Mouse (Mus musculus): ENCODE measurements around the gene Aunip. TPM values are rescaled to one million over a fixed set of nuclear protein-coding genes. Genes with fewer than 3 reads are reported as not detected.

Gene Aunip
- polyA plus RNA-seq, 1 experiment from 2014 or later = 18.7 TPM

GRCm38 (mm10) chr4:134546814-134547705, 36.3 kb downstream of the Aunip start:
- WGBS = 52% methylated on average over 9 of the region's 9 CpGs
- H3K4me1 ChIP-seq = peaks cover 35% of the 10 kb centered on the region
- no peak overlapping the region for H3K9ac ChIP-seq
- no peaks in the 10 kb centered on the region for H3K27me3 ChIP-seq
- ATAC-seq (ENCODE audit: borderline replicate concordance, extremely low read depth, low FRiP score, low TSS enrichment) = no peak
- H3K4me2 ChIP-seq = peak overlapping the region; percentile 20; the same call in 1 of the 2 replicates
- peaks cover 49% of the 10 kb centered on the region for H3K36me3 ChIP-seq
- no peaks in the 10 kb centered on the region for H3K9me3 ChIP-seq
- H3K4me3 ChIP-seq = no peak overlapping the region
- peak overlapping the region; percentile 74 for H3K27ac ChIP-seq

DNA sequence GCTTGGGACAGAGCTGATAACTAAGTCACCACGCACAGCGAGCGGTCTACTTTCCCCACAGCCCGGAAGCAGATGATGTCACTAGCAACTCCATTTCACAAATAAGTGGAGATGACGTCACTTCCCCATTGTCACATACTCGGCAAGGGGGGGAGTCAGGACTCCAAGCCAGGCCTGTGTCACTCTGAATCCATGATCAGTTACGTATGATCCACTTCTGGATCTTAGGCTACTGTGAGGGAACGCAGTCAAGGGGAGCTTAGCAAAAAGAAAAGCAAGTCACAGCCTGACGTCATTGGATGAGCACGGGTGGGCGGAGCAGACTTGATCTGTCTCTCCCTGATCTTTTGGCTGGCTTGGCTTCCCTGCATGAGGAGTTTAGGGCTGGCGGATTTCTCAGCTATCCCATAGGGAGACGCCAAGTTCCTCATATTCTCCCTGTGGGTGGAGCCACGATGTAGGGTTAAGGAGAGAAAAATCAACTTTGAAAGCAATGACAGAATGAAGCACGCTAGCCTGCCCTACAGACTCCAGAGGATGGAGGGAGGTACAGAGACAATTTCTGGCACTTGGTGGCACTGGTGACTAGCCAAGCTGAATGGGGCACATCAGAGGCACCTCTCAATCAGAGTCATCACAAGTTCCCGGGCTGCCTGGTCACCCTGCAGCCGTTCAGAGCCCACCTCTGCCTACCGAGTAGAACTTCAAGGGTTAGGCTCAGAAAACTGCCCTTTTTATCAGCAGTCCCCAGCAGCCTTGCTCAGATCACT, 37.6 kb downstream of the Aunip start:
- Histone ChIP-seq H3K27ac (0 out of 2 replicates have a peak overlapping the region, but pooled peaks have one; percentile 33), H3K36me3 (peaks cover 38% of the 10 kb centered on the region), H3K27me3 (no peaks in the 10 kb centered on the region), H3K9ac (no peak overlapping the region), H3K9me3 (no peaks in the 10 kb centered on the region), H3K4me3 (no peak overlapping the region), H3K4me1 (peaks cover 41% of the 10 kb centered on the region), H3K4me2 (no peak overlapping the region)
- 58% methylated on average over 18 of the region's 18 CpGs for WGBS
- no peak for ATAC-seq (ENCODE audit: borderline replicate concordance, extremely low read depth, low FRiP score, low TSS enrichment)

GRCm38 (mm10) chr4:134549899-134550298, 39.1 kb downstream of the Aunip start:
- no peak overlapping the region for H3K4me3 ChIP-seq
- H3K4me1 ChIP-seq = peaks cover 41% of the 10 kb centered on the region
- H3K9me3 ChIP-seq = no peaks in the 10 kb centered on the region
- H3K27ac ChIP-seq = no peak overlapping the region
- ATAC-seq (ENCODE audit: borderline replicate concordance, extremely low read depth, low FRiP score, low TSS enrichment) = no peak
- H3K4me2 ChIP-seq = no peak overlapping the region
- no peaks in the 10 kb centered on the region for H3K27me3 ChIP-seq
- peaks cover 28% of the 10 kb centered on the region for H3K36me3 ChIP-seq
- H3K9ac ChIP-seq = no peak overlapping the region
- 98% methylated on average over 8 of the region's 8 CpGs for WGBS

DNA sequence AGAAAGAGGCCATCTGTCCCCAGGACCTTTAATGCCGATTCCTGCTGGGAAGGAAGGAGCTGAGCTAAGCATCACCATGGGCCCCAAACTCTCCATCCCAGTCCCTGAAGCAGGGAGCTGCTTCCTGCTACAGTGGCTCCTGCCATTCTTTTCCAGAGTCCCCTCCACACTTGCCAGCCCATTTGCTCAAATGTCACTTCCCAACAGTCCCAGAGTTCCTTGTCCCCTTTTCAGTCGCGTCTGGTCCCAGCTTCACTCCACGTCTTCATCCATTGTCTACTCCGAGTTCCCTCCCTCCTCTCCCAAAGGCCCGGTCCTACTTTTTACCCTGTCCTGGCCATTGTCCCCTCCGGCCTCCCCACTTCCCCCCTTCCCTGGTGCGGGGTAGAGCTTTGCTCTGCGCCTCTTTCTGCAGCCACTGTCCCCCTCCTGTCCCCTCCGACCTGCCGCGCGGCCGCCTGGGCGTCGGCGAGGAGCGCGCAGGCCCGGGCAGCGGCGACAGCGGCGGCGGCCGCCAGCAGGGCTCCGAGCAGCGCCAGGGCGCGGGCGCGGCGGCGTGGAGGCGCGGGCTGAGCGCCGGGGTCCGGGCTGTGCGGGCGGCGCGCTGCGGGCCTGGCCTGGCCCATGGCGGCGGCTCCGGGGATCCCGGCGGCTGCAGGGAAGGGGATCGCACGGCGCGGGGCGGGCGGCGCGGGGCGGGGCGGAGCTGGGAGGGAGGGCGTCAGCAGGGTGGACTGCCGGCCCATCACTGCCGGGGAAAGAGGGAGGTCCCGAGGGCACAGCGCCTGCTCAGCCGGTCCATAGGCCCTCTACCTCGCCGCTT, 40.9 kb downstream of the Aunip start, which contains the start of gene Selenon:
Gene Selenon (minus strand): TSS at position 673 of the 823 bp plus-strand sequence.
- Histone ChIP-seq H3K4me2 (peak within 1 kb of the TSS; percentile 80), H3K36me3 (peaks cover 18% of the 10 kb centered on the region), H3K4me1 (peaks cover 38% of the 10 kb centered on the region), H3K27ac (peak within 1 kb of the TSS; percentile 83), H3K9me3 (no peaks in the 10 kb centered on the region), H3K9ac (peak within 1 kb of the TSS; percentile 93), H3K4me3 (peak within 1 kb of the TSS; percentile 73), H3K27me3 (no peaks in the 10 kb centered on the region)
- ATAC-seq (ENCODE audit: borderline replicate concordance, extremely low read depth, low FRiP score, low TSS enrichment) = peak; percentile 88
- WGBS = 0% methylated on average over 66 of the region's 67 CpGs

GRCm38 (mm10) chr4:134553631-134554030, 42.8 kb downstream of the Aunip start:
- no peak overlapping the region for H3K4me2 ChIP-seq
- WGBS = 69% methylated on average over 1 of the region's 1 CpGs
- H3K9ac ChIP-seq = no peak overlapping the region
- H3K4me3 ChIP-seq = no peak overlapping the region
- peaks cover 29% of the 10 kb centered on the region for H3K4me1 ChIP-seq
- no peaks in the 10 kb centered on the region for H3K27me3 ChIP-seq
- no peak overlapping the region for H3K27ac ChIP-seq
- H3K36me3 ChIP-seq = peaks cover 9% of the 10 kb centered on the region
- no peak for ATAC-seq (ENCODE audit: borderline replicate concordance, extremely low read depth, low FRiP score, low TSS enrichment)
- H3K9me3 ChIP-seq = no peaks in the 10 kb centered on the region

- no peaks in the 10 kb centered on the region for H3K36me3 ChIP-seq
- no peak for ATAC-seq (ENCODE audit: borderline replicate concordance, extremely low read depth, low FRiP score, low TSS enrichment)
- H3K9me3 ChIP-seq = no peaks in the 10 kb centered on the region
- no peaks in the 10 kb centered on the region for H3K27me3 ChIP-seq
- H3K4me1 ChIP-seq = peaks cover 19% of the 10 kb centered on the region
- WGBS = 67% methylated on average over 8 of the region's 8 CpGs
- H3K4me2 ChIP-seq = no peak overlapping the region
- H3K27ac ChIP-seq = no peak overlapping the region
- H3K4me3 ChIP-seq = no peak overlapping the region
- no peak overlapping the region for H3K9ac ChIP-seq
These were observed 45.3 kb downstream of the Aunip start for GRCm38 (mm10) chr4:134555956-134556580.

DNA sequence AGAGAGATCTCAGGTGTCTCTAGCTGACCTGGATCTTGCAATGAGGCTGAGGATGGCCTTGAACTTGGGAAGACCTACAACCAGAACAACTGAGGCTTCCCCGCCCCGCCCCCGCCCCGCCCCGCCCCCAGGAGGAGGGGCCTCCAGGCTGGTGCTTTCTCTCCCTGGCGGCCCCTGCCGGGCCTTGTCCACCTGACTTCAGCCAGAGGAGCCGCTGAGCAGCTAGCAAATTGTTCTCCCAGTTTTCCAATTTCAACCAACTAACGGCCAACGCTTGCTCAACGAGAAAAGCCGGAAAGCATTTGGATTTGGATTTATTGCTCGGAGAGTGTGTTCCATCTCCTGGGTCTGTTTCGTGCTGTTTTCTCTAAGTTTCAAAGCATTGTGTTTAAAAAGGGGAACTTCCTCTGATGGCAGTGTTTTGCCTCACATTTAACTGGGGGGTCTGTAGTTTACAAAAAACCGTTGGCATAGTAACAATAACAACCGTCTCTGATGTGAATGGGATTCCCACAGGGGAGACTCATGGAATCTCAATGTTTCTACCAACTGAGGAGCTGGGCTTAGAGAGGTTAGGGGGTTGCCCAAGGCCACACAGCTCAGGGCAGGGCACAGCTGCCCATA, 46.9 kb downstream of the Aunip start:
- Histone ChIP-seq H3K4me3 (no peak overlapping the region), H3K36me3 (no peaks in the 10 kb centered on the region), H3K4me1 (peaks cover 9% of the 10 kb centered on the region), H3K9me3 (no peaks in the 10 kb centered on the region), H3K4me2 (no peak overlapping the region), H3K9ac (no peak overlapping the region), H3K27me3 (no peaks in the 10 kb centered on the region), H3K27ac (no peak overlapping the region)
- no peak for ATAC-seq (ENCODE audit: borderline replicate concordance, extremely low read depth, low FRiP score, low TSS enrichment)
- WGBS = 16% methylated on average over 16 of the region's 16 CpGs

DNA sequence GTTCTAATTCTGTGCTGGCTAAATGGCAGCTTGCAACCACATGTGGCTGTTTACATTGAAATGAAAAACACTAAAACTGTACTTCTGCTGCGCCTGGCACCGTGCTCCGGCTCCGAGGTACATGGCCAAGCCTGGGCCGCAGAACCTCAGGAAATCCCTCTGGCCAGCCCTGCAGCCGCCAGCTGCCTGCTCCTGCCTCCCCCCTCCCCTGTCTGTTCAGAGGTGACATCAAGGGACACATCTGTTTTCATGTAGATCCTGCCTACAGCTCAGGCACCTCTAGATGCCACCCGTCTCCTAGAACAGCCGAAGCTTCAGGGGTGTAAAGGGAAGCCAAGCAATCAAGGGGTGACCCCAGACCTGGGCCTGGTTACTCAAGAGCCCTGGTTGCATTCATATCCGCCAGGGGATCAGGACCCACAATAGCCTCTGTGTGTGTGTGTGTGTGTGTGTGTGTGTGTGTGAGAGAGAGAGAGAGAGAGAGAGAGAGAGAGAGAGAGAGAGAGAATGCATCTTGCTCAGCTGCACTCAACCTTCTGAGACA, 47.8 kb downstream of the Aunip start:
- H3K4me3 ChIP-seq = no peak overlapping the region
- no peak overlapping the region for H3K9ac ChIP-seq
- H3K4me1 ChIP-seq = peaks cover 9% of the 10 kb centered on the region
- H3K27me3 ChIP-seq = no peaks in the 10 kb centered on the region
- peak; percentile 64; the same call in 1 of the 2 replicates for ATAC-seq (ENCODE audit: borderline replicate concordance, extremely low read depth, low FRiP score, low TSS enrichment)
- 40% methylated on average over 9 of the region's 9 CpGs for WGBS
- H3K9me3 ChIP-seq = no peaks in the 10 kb centered on the region
- no peak overlapping the region for H3K4me2 ChIP-seq
- H3K27ac ChIP-seq = no peak overlapping the region
- no peaks in the 10 kb centered on the region for H3K36me3 ChIP-seq

DNA sequence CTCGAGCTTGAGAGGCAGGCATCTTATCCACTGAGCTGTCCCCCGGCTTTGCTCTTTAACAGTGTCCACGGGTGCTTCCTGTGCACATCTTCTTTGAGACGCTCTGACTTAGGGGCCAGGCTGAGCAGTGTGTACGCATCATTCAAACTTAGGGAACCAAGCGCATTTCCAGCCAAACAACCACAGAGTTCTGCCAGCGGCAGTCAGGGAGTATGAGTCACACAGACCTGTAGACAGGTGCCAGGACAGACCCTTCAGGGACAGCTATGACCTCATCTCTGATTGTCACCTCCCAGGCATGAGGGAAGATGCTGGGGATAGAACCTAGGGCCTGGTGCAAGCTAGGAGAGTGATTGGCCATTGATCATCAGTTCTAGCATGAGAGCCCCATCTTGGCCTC, 48.4 kb downstream of the Aunip start:
- WGBS = 69% methylated on average over 7 of the region's 7 CpGs
- no peak overlapping the region for H3K9ac ChIP-seq

GRCm38 (mm10) chr4:134560699-134561098, 49.9 kb downstream of the Aunip start:
- Histone ChIP-seq H3K27ac (no peak overlapping the region), H3K27me3 (no peaks in the 10 kb centered on the region), H3K4me1 (peaks cover 9% of the 10 kb centered on the region), H3K9me3 (no peaks in the 10 kb centered on the region), H3K4me3 (no peak overlapping the region), H3K36me3 (no peaks in the 10 kb centered on the region), H3K9ac (no peak overlapping the region), H3K4me2 (no peak overlapping the region)
- ATAC-seq (ENCODE audit: borderline replicate concordance, extremely low read depth, low FRiP score, low TSS enrichment) = no peak
- WGBS = 85% methylated on average over 8 of the region's 8 CpGs

More for the DNA sequence above, 48.4 kb downstream of the Aunip start:
- Histone ChIP-seq H3K27ac (no peak overlapping the region), H3K4me2 (no peak overlapping the region), H3K27me3 (no peaks in the 10 kb centered on the region), H3K4me1 (peaks cover 9% of the 10 kb centered on the region), H3K4me3 (no peak overlapping the region), H3K36me3 (no peaks in the 10 kb centered on the region), H3K9me3 (no peaks in the 10 kb centered on the region)
- no peak for ATAC-seq (ENCODE audit: borderline replicate concordance, extremely low read depth, low FRiP score, low TSS enrichment)
